Mouse (Mus musculus): Measurements from ENCODE around the gene Gm17304. TPM values are rescaled to one million over a fixed set of nuclear protein-coding genes. Genes with fewer than 3 reads are reported as not detected.

Gm17304 gene
- polyA plus RNA-seq, 1 experiment = not detected

DNA sequence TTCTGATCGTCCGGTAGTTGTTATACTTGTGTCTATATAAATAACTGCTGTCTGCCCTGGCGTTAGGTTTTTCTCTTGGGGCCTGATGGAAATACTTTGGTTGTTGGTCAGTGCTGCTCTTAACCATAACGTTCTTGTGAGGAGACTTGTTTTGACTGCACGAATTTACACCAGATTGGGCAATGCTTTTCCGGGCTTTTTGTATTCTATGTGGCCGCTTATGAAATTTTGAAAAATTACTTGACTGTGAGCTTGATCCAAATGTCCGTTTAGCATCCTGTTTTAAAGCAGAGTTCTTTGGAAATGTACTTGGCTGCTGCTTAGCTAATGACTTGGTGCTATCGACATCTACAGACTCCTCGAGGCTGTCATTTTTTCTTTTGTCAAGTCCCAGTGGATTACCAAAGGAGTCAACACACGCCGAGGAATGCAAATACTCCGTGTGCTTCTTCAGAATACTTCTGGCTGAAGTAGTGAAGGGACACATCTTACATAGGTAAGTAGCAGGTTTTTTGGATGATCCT lies 27.6 kb downstream of the Gm17304 start:
- Histone ChIP-seq H3K27ac (ENCODE audit: control insufficient read depth, insufficient read depth, low read depth, low read length, poor library complexity) (no peak overlapping the region), H3K4me3 (replicated peaks; ENCODE audit: control insufficient read depth, low read depth, low read length) (no peak overlapping the region), H3K4me1 (ENCODE audit: control insufficient read depth, insufficient read depth, low read length) (no peaks in the 10 kb centered on the region; the same call in 1 of the 2 replicates)
- 88% methylated on average over 13 of the region's 13 CpGs for WGBS
- TF ChIP-seq POLR2A (IDR thresholded peaks at IDR 0.05; ENCODE audit: borderline replicate concordance, control insufficient read depth, low read depth, low read length) (no peak), CTCF (IDR thresholded peaks at IDR 0.05; ENCODE audit: control insufficient read depth, insufficient read depth, low read length) (no peak)

DNA sequence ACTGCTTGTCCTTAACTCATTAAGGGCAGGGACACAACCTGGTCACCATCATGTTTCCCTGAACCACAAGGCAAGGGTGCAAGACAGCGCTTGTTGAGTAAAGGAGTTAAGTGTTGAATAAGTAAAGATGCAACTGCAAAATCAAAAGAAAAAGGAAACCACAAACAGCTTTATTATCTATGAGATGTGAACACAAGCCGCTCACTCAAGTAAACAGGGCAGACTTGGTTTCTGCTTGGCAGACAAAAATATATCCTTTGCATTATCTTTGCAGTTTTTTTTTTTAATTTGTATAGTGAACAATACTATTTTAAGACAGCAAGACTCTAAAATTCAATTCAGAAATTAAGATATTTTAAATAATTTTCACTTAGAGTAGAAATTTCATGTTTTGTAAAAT lies 30.7 kb downstream of the Gm17304 start:
- TF ChIP-seq CTCF (IDR thresholded peaks at IDR 0.05; ENCODE audit: control insufficient read depth, insufficient read depth, low read length) = no peak
- Histone ChIP-seq H3K4me1 (ENCODE audit: control insufficient read depth, insufficient read depth, low read length) (no peaks in the 10 kb centered on the region), H3K27ac (ENCODE audit: control insufficient read depth, insufficient read depth, low read depth, low read length, poor library complexity) (no peak overlapping the region), H3K4me3 (replicated peaks; ENCODE audit: control insufficient read depth, low read depth, low read length) (no peak overlapping the region)
- WGBS = 70% methylated on average over 2 of the region's 2 CpGs

DNA sequence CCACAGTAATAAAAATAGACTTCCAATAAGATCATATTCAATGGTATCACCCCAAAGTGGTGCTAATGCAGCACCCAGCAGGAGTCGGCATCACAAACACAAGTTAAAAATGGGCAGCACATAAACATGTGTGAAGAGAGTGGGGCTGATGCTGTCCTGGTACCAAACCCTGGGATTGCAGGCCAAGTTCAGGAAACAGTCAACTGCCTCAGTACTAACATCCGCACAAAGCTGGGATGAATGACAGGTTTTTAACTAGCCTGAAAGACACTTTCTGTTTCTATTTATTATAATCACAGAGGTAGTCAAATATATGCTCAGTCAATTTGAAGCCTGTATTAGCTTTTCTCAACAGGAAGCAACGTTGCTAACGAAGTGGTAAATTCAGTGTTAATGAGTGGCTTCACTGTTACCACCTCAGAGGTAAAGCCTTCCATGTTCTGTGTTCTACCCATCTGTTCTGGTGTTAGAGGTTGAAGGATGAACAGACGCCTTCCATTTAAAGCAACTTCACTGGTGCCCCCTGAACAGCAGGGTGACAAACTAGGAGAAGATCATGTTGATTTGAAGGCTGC lies 31.4 kb downstream of the Gm17304 start:
- Histone ChIP-seq H3K27ac (ENCODE audit: control insufficient read depth, insufficient read depth, low read depth, low read length, poor library complexity) (no peak overlapping the region), H3K4me3 (replicated peaks; ENCODE audit: control insufficient read depth, low read depth, low read length) (no peak overlapping the region), H3K4me1 (ENCODE audit: control insufficient read depth, insufficient read depth, low read length) (no peaks in the 10 kb centered on the region)
- 79% methylated on average over 5 of the region's 5 CpGs for WGBS
- TF ChIP-seq CTCF (IDR thresholded peaks at IDR 0.05; ENCODE audit: control insufficient read depth, insufficient read depth, low read length) = no peak
- no peak for TF ChIP-seq POLR2A (IDR thresholded peaks at IDR 0.05; ENCODE audit: borderline replicate concordance, control insufficient read depth, low read depth, low read length)

DNA sequence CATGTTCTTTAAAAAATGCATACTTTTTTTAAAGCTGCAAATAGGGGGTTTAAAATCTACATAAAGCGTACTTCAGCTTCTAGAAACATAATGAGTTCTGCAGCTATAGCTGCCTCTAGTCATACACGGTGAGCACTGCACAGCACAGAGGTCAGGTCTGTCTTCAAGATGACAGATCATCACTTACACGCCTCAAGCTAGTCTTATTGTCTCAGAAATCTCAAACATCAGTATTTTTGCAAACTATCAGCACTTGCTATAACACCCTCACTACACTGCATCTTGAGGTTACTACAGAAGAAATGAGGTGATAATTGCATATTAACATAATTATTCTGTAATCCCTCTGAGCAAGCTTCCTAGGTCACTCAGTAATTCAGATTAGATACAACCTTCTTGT lies 33.0 kb downstream of the Gm17304 start:
- 93% methylated on average over 3 of the region's 3 CpGs for WGBS
- Histone ChIP-seq H3K27ac (ENCODE audit: control insufficient read depth, insufficient read depth, low read depth, low read length, poor library complexity) (no peak overlapping the region), H3K4me3 (replicated peaks; ENCODE audit: control insufficient read depth, low read depth, low read length) (no peak overlapping the region), H3K4me1 (ENCODE audit: control insufficient read depth, insufficient read depth, low read length) (no peaks in the 10 kb centered on the region)
- TF ChIP-seq CTCF (IDR thresholded peaks at IDR 0.05; ENCODE audit: control insufficient read depth, insufficient read depth, low read length) (no peak), POLR2A (IDR thresholded peaks at IDR 0.05; ENCODE audit: borderline replicate concordance, control insufficient read depth, low read depth, low read length) (no peak)

DNA sequence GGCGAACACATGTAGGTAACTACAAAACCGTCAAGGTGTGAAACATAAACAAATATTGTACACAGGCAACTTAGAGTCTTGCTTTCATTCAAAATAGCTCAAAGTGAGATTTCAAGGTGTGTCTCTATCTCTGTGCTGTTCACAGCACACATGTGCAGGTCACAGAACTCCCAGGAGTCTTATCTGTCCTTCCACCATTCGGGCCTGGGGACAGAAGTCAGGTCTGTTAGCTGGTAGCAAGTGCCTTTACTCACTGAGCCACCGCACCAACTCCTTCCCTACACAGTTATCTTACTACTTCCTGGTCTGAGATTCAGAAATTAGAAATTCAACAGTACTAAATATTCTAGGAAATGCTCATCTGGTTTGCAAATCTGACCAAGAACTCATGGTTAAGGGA lies 34.5 kb downstream of the Gm17304 start:
- WGBS = 82% methylated on average over 4 of the region's 4 CpGs
- Histone ChIP-seq H3K4me1 (ENCODE audit: control insufficient read depth, insufficient read depth, low read length) (no peaks in the 10 kb centered on the region), H3K4me3 (replicated peaks; ENCODE audit: control insufficient read depth, low read depth, low read length) (no peak overlapping the region), H3K27ac (ENCODE audit: control insufficient read depth, insufficient read depth, low read depth, low read length, poor library complexity) (no peak overlapping the region)
- no peak for TF ChIP-seq POLR2A (IDR thresholded peaks at IDR 0.05; ENCODE audit: borderline replicate concordance, control insufficient read depth, low read depth, low read length)
- no peak for TF ChIP-seq CTCF (IDR thresholded peaks at IDR 0.05; ENCODE audit: control insufficient read depth, insufficient read depth, low read length)

DNA sequence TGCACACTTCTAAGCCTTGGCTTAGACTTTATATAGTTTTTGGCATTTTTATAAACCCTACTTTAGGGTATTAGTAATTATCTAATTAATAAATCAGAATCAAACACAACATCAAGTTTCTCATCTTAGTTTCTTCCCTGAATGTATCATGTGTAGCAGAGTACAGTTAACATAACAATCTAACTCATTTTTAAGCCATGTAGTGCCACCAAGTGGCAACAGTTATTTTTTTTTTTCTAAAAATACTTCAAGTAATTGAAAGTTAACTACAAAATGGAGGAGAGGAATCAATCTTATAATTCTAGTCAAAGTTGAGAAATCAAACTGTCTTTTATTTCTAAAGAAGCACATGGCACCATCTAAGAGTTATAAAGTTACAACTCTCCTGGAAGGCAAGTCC lies 40.5 kb downstream of the Gm17304 start:
- no peak for TF ChIP-seq POLR2A (IDR thresholded peaks at IDR 0.05; ENCODE audit: borderline replicate concordance, control insufficient read depth, low read depth, low read length)
- TF ChIP-seq CTCF (IDR thresholded peaks at IDR 0.05; ENCODE audit: control insufficient read depth, insufficient read depth, low read length) = no peak
- no peak overlapping the region for H3K4me3 ChIP-seq (replicated peaks; ENCODE audit: control insufficient read depth, low read depth, low read length)
- no peak overlapping the region for H3K27ac ChIP-seq (ENCODE audit: control insufficient read depth, insufficient read depth, low read depth, low read length, poor library complexity)
- no peaks in the 10 kb centered on the region; the same call in 1 of the 2 replicates for H3K4me1 ChIP-seq (ENCODE audit: control insufficient read depth, insufficient read depth, low read length)

DNA sequence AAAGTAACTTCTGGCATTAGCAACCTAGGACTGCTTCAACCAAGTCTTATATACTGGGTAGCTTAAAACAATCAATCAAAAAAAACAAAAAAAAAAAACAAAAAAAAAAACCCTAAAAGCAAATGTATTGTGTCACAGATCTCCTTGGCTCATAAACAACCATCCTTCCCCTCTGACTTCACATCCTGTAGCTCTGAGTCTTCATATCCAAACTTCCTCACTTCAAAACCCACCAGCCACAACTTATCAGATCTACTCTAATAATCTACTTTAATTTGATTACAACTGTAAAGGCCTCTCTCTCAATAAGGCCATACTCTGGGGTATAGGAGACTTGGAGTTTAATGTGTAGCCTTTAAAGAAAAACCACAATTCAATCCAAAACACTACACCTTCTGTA lies 41.1 kb downstream of the Gm17304 start:
- no peaks in the 10 kb centered on the region; the same call in 1 of the 2 replicates for H3K4me1 ChIP-seq (ENCODE audit: control insufficient read depth, insufficient read depth, low read length)
- no peak overlapping the region for H3K27ac ChIP-seq (ENCODE audit: control insufficient read depth, insufficient read depth, low read depth, low read length, poor library complexity)
- H3K4me3 ChIP-seq (replicated peaks; ENCODE audit: control insufficient read depth, low read depth, low read length) = no peak overlapping the region
- no peak for TF ChIP-seq CTCF (IDR thresholded peaks at IDR 0.05; ENCODE audit: control insufficient read depth, insufficient read depth, low read length)
- TF ChIP-seq POLR2A (IDR thresholded peaks at IDR 0.05; ENCODE audit: borderline replicate concordance, control insufficient read depth, low read depth, low read length) = no peak

DNA sequence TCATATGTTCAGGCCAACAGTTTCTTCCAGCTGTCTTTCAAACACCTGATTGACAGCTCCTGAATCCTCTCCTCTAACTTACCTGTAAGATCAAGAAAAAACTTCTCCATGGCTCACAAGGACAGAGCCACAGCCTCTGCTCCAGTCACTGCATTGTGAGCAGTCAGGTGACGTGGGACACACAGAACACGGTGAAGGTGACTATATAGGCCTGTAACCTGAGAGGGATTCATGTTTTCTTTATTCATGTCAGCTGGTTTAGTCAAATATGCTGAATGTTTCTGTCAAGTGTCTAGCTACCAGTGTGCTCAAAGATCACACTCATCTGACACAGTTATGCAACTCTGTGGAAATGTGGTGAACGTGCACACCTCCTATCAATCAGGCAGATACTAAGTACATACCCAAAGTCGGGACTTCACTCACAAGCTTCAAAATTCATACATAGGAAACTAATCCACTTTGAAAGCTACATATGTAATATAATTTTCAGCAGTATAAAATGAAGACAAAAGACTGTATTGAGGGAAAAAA lies 43.4 kb downstream of the Gm17304 start:
- Histone ChIP-seq H3K4me3 (replicated peaks; ENCODE audit: control insufficient read depth, low read depth, low read length) (no peak overlapping the region), H3K4me1 (ENCODE audit: control insufficient read depth, insufficient read depth, low read length) (no peaks in the 10 kb centered on the region; the same call in 1 of the 2 replicates), H3K27ac (ENCODE audit: control insufficient read depth, insufficient read depth, low read depth, low read length, poor library complexity) (no peak overlapping the region; the same call in 1 of the 2 replicates)
- 75% methylated on average over 4 of the region's 4 CpGs for WGBS
- TF ChIP-seq POLR2A (IDR thresholded peaks at IDR 0.05; ENCODE audit: borderline replicate concordance, control insufficient read depth, low read depth, low read length) = no peak
- TF ChIP-seq CTCF (IDR thresholded peaks at IDR 0.05; ENCODE audit: control insufficient read depth, insufficient read depth, low read length) = no peak
